Mouse (Mus musculus): ENCODE measurements around the gene Rnf13. TPM values are rescaled to one million over a fixed set of nuclear protein-coding genes. Genes with fewer than 3 reads are reported as not detected.

The Rnf13 gene
- total RNA-seq (2021): 10 to 100 TPM; 34.9 to 35.9 TPM
- long read RNA-seq, experiment 1, transcript Rnf13-201 (10 exons, 2,678 nt): major isoform, 28 of 32 reads
- long read RNA-seq, experiment 1, partial matches to known transcripts: 0 of 32 reads
- long read RNA-seq, experiment 1, other reads (novel, unspliced or antisense): 4 of 32 reads
- long read RNA-seq, experiment 2, transcript Rnf13-201 (10 exons, 2,678 nt): major isoform, 37 of 42 reads
- long read RNA-seq, experiment 2, partial matches to known transcripts: 1 of 42 reads
- long read RNA-seq, experiment 2, other reads (novel, unspliced or antisense): 3 of 42 reads

- peak; percentile 97 for DNase-seq
- intact Hi-C loops (cut with DNase I): loop anchor here (5.0 kb wide), 1 partner anchor 68 kb away; no protein-coding TSS in a partner anchor
- Histone ChIP-seq H3K27ac (peak within 1 kb of the TSS; percentile 92), H3K4me3 (peak within 1 kb of the TSS; percentile 79)
- no peak for TF ChIP-seq CTCF (IDR thresholded peaks at IDR 0.05)
These were observed at the start of gene Rnf13 for GRCm38 (mm10) chr3:57735511-57736370. Gene Rnf13, plus strand, starts transcription at chr3:57736062.

- no peak overlapping the region for H3K27ac ChIP-seq
- no peak overlapping the region for H3K4me3 ChIP-seq
- no peak for TF ChIP-seq CTCF (IDR thresholded peaks at IDR 0.05)
- intact Hi-C loops (cut with DNase I): no loop called here
- no peak for DNase-seq
These were observed 44.1 kb upstream of the Rnf13 start for GRCm38 (mm10) chr3:57691772-57692171.

- Histone ChIP-seq H3K27ac (no peak within 1 kb of the TSS), H3K4me3 (no peak within 1 kb of the TSS)
- intact Hi-C loops (cut with DNase I): no loop called here
- no peak for TF ChIP-seq CTCF (IDR thresholded peaks at IDR 0.05)
- no peak for DNase-seq
These were observed 43.1 kb upstream of the Rnf13 start, which contains the start of gene Ankub1 for GRCm38 (mm10) chr3:57692719-57693118. Gene Ankub1, minus strand, starts transcription at chr3:57692799.

GRCm38 (mm10) chr3:57696249-57696648 lies 39.6 kb upstream of the Rnf13 start:
- no peak for DNase-seq
- H3K27ac ChIP-seq: no peak overlapping the region
- intact Hi-C loops (cut with DNase I): no loop called here
- TF ChIP-seq CTCF (IDR thresholded peaks at IDR 0.05): no peak
- no peak overlapping the region for H3K4me3 ChIP-seq

GRCm38 (mm10) chr3:57696779-57697178 lies 39.1 kb upstream of the Rnf13 start:
- intact Hi-C loops (cut with DNase I): no loop called here
- H3K27ac ChIP-seq: no peak overlapping the region
- no peak for TF ChIP-seq CTCF (IDR thresholded peaks at IDR 0.05)
- no peak for DNase-seq
- no peak overlapping the region for H3K4me3 ChIP-seq

- Histone ChIP-seq H3K4me3 (no peak overlapping the region), H3K27ac (no peak overlapping the region)
- no peak for DNase-seq
- TF ChIP-seq CTCF (IDR thresholded peaks at IDR 0.05): no peak
- intact Hi-C loops (cut with DNase I): no loop called here
These were observed 21.7 kb upstream of the Rnf13 start for GRCm38 (mm10) chr3:57714151-57714550.

GRCm38 (mm10) chr3:57732206-57732915 lies 3.5 kb upstream of the Rnf13 start:
- no peak for DNase-seq
- Histone ChIP-seq H3K27ac (no peak overlapping the region), H3K4me3 (no peak overlapping the region)
- intact Hi-C loops (cut with DNase I): no loop called here
- TF ChIP-seq CTCF (IDR thresholded peaks at IDR 0.05): no peak

- intact Hi-C loops (cut with DNase I): loop anchor here (5.0 kb wide), 1 partner anchor 69 kb away; no protein-coding TSS in a partner anchor
- no peak for TF ChIP-seq CTCF (IDR thresholded peaks at IDR 0.05)
- H3K27ac ChIP-seq: peak overlapping the region; percentile 92
- no peak for DNase-seq
- peak overlapping the region; percentile 79 for H3K4me3 ChIP-seq
These were observed 695 bp downstream of the Rnf13 start for GRCm38 (mm10) chr3:57736419-57737095.

GRCm38 (mm10) chr3:57739830-57740229 lies 4.0 kb downstream of the Rnf13 start:
- intact Hi-C loops (cut with DNase I): loop anchor here (5.0 kb wide), 1 partner anchor 73 kb away; no protein-coding TSS in a partner anchor
- no peak for DNase-seq
- Histone ChIP-seq H3K4me3 (no peak overlapping the region), H3K27ac (no peak overlapping the region)
- TF ChIP-seq CTCF (IDR thresholded peaks at IDR 0.05): no peak

- Histone ChIP-seq H3K27ac (no peak overlapping the region), H3K4me3 (no peak overlapping the region)
- no peak for TF ChIP-seq CTCF (IDR thresholded peaks at IDR 0.05)
- no peak for DNase-seq
- intact Hi-C loops (cut with DNase I): no loop called here
These were observed 12.9 kb downstream of the Rnf13 start for GRCm38 (mm10) chr3:57748576-57749267.

GRCm38 (mm10) chr3:57776915-57777314 lies 41.1 kb downstream of the Rnf13 start:
- no peak for DNase-seq
- H3K27ac ChIP-seq: no peak overlapping the region
- H3K4me3 ChIP-seq: no peak overlapping the region
- no peak for TF ChIP-seq CTCF (IDR thresholded peaks at IDR 0.05)
- intact Hi-C loops (cut with DNase I): no loop called here
